Mouse (Mus musculus): ENCODE data around the gene Kcnrg. TPM values are rescaled to one million over a fixed set of nuclear protein-coding genes. Genes with fewer than 3 reads are reported as not detected.

Gene Kcnrg
- polyA plus RNA-seq (2015; fragmentation: Illumina TruSeq; extraction: RNeasy Lipid Tissue Mini Kit (QIAGEN cat#74804); ENCODE audit: insufficient read depth, low read depth, low replicate concordance): not detected

GRCm38 (mm10) chr14:61607157-61607556, at the start of gene Kcnrg:
Gene Kcnrg, plus strand, starts transcription at chr14:61607457.

GRCm38 (mm10) chr14:61597968-61598367, 9.3 kb upstream of the Kcnrg start, which contains the start of gene Trim13:
Gene Trim13, plus strand, starts transcription at chr14:61598247.

Other genes starting within 250 kb of the Kcnrg start
- 0.78 TPM for gene Ebpl, start 247.0 kb upstream of the Kcnrg start, polyA plus RNA-seq (2015; fragmentation: Illumina TruSeq; extraction: RNeasy Lipid Tissue Mini Kit (QIAGEN cat#74804); ENCODE audit: insufficient read depth, low read depth, low replicate concordance)
- 3.7 TPM for gene Kpna3, start 167.6 kb upstream of the Kcnrg start, polyA plus RNA-seq (2015; fragmentation: Illumina TruSeq; extraction: RNeasy Lipid Tissue Mini Kit (QIAGEN cat#74804); ENCODE audit: insufficient read depth, low read depth, low replicate concordance)
- 2.9 TPM for gene Spryd7, start 50.6 kb upstream of the Kcnrg start, polyA plus RNA-seq (2015; fragmentation: Illumina TruSeq; extraction: RNeasy Lipid Tissue Mini Kit (QIAGEN cat#74804); ENCODE audit: insufficient read depth, low read depth, low replicate concordance)
- not detected for gene Trim13, start 9.2 kb upstream of the Kcnrg start, polyA plus RNA-seq (2015; fragmentation: Illumina TruSeq; extraction: RNeasy Lipid Tissue Mini Kit (QIAGEN cat#74804); ENCODE audit: insufficient read depth, low read depth, low replicate concordance)